Mouse (Mus musculus) gastrocnemius, postnatal 36 days (tissue): Measurements from ENCODE around the gene Tmem144. TPM values are rescaled to one million over a fixed set of nuclear protein-coding genes. Genes with fewer than 3 reads are reported as not detected.
"Not testable (repeated sequence)": the region's sequence is repeated elsewhere in the genome, so short reads cannot be mapped to it uniquely, and the experiment has no call there.

Source experiments
- DNase-seq, 2 experiments: peaks; one replicate each; pipeline ENCODE4 v3.0.0; 2022
- intact Hi-C: fragments of 180-260 bp; cut with DNase I; formaldehyde crosslinking; loops from one replicate; pipeline ENCODE4 v1.15.1; 2025
- total RNA-seq, 2 experiments: library from RNA; stranded (reverse); gene quantifications; 2 replicates each; pipeline ENCODE4 v1.2.3; 2021

Tmem144 gene
- total RNA-seq, 2 experiments from 2014 or later, result 1.3 TPM

DNA sequence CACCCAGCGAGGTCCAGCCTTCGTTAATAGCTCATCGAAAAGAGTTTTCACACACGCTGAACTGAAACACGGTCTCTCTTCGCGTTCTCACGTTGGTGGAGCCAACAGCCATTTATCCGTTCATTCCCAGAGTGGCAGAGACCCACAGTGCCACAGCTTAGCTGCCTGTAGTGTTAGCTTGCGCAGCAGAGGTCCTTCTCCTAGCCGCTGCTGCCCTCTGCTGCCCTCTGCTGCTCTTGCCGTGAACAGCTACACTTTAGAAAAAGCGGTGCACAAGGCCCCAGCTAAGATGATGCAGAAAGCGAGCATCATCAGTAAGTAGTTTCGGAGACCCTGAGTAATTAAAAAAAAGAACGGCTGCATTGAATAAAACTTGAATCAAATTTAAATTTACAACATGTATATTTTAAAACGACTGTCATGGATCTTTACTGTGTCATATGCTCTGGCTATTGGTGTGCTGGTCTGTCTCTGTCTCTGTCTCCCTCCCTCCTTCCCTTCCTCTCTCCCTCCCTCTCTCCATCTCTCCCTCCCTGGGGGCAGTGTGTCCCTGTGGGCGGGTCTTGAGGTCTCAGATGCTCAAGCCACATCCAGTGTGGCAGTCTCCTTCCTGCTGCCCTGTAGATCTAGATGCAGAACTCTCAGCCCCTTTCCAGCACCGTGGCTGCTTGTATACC is 38.6 kb downstream of the Tmem144 start:
- intact Hi-C loops, result no loop called here
- DNase-seq, result peak; percentile 50 to 56

DNA sequence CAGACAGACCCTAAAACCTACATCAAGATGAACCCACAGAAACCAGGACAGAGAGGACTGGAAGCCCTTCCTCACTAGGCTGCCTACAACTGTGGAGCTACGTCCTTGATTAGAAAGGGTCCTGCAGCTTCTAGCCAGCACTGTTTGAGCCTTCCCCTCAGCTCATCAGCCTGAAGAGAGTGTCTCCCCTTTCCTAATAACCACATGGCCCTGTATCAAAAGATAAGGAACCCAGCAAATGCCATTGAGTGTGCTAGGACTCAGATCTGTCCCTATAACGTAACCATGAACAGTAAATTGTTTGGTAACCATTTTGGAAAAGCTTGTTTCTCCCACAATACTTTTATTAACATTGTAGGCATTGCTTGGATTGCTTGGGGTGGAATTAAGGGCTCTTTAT is 40.5 kb downstream of the Tmem144 start:
- intact Hi-C loops, result no loop called here
- DNase-seq, result no peak

DNA sequence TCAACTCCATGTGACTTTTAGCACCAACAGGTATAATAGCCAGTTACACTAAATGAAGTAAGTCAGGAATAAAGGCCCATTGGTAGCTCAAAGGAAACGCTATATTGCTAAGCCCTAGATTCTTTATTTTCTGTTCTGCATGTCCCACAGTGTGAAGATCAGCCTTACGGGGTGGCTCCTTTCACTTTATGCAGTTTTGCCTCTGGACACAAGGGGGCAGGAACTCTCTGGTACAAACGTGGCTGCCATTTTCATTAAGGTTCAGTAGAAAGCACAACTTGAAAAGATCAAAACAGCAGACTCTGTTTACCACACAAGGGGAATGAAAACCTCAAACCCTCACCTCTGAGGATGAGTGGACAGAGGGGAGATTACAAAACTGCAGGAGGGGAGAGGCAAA is 40.9 kb downstream of the Tmem144 start:
- intact Hi-C loops, result no loop called here
- DNase-seq, result no peak

DNA sequence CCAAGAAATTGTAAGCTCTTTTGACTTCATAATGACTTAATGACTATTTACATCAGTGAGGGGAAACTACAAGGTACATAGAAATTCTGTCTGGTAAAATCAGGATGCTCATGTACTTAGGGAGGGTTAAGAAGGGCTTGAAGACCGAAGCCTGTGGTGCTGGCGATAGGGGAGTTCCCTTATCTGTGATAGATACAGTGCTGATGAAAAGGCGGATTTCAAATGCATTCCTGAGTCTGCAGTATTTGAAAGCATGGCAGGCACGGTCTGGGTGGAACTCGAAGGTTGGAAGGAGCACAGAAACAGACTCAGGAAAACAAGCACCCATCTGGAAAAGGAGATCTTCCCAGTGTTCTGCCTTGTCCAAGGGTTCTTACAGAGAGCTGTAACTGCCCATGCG is 42.0 kb downstream of the Tmem144 start:
- intact Hi-C loops, result no loop called here
- DNase-seq, result no peak

GRCm38 (mm10) chr3:79809180-79809567 is 43.4 kb downstream of the Tmem144 start:
- peak in 1 of 2 experiments; percentile 42 for DNase-seq

DNA sequence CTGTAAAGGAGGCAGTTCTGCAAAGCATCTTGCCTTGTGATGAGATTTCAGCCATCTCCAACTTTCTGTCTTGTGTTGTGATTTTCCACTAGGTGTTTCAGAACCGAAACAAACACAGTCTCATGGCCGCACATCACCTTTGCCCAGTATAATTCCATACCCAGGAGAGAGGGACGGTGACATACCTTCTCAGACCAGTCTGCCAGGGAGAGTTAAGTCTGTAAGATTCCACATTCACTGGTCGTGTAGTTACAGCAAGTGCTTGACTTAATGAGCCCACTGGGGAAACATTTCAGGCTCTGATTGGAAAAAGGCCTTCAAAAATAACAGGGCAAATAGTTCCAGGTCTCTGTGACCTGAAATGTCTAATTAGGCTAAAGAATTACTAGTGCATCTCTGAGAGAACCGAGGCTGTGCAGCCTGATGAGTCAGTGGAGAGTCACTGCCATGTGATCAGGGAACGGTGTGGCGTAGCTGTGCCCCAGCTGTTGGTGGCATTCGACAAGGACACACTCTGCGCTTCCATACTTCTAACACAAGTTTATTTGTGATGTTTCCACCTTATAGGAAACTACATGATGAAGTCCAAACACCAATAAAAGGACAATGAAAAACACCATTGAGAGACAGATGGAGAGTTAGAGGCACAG is 43.9 kb downstream of the Tmem144 start:
- intact Hi-C loops, result loop anchor here (1.0 to 10.0 kb wide), 2 partner anchors 64 to 135 kb away; no protein-coding TSS in a partner anchor

More at GRCm38 (mm10) chr3:79809180-79809567, 43.4 kb downstream of the Tmem144 start:
- intact Hi-C loops, result loop anchor here (1.0 to 10.0 kb wide), 2 partner anchors 64 to 136 kb away; no protein-coding TSS in a partner anchor

DNA sequence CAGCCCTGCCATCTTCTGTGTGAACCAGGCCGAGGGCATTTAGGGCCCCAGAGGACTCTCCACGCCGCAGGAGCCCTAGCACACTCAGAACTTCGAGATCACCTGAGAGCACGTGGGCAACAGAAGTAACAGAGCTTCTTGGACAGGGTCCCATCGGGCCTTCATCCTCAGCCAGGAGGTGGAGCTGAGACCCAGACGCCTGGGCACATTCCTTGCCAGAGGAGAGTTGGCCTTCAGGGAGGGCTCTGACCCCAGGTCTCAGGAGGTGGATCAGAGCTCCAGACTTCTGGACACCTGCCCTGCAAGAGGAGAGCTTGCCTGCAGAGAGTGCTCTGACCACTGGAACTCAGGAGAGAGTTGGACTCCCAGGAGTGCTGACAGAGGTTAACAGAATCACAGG is 51.8 kb downstream of the Tmem144 start:
- intact Hi-C loops, result loop anchor here (10.0 kb wide), 1 partner anchor 56 kb away; no protein-coding TSS in a partner anchor
- DNase-seq, result not testable (repeated sequence)

More for the DNA sequence above, 43.9 kb downstream of the Tmem144 start:
- no peak for DNase-seq

GRCm38 (mm10) chr3:79792307-79792706 is 60.3 kb downstream of the Tmem144 start:
- intact Hi-C loops, result no loop called here
- DNase-seq, result peak in 1 of 2 experiments; percentile 20

DNA sequence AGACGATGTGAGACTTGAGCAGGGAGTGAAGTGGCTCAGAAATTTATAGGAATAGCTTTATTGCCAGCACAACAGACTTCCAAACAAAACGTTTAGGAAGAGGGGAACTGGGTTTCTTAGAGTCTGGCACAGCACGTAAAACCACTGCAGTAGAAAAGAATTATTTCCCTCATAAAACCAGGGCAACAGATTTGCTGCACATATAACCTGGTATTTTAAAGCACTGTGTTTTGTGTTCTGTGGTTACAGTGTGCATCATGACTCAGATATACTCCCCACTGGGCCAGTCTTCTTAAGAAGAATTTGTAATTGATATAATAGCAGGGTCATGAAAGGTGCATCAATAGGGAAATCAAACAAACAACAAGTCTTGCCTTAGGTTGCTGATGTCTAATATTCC is 62.2 kb downstream of the Tmem144 start:
- intact Hi-C loops, result no loop called here
- no peak for DNase-seq

DNA sequence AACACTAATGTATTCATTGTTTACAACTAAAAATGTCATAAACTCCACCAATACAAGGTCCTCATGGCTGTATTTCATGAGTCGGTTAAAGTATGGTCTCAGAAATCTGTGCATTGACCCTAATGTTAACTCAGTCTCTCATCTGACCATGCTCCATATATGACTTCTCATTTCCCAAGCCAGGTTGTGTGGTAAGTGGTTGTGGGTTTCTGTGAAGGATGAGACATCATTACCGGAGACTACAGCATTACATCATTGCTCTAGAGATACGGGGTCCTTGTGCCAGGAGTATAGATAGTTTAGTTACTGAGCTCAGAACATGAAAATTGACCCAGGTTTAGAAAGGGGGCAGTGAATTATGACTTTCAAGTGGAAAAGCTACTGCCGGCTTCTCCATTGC is 63.0 kb downstream of the Tmem144 start:
- no peak for DNase-seq
- intact Hi-C loops, result no loop called here

- intact Hi-C loops, result no loop called here
- no peak for DNase-seq
These were observed 63.6 kb downstream of the Tmem144 start for GRCm38 (mm10) chr3:79788959-79789358.

- intact Hi-C loops, result no loop called here
- no peak for DNase-seq
These were observed 68.2 kb downstream of the Tmem144 start for GRCm38 (mm10) chr3:79784362-79784736.

GRCm38 (mm10) chr3:79783630-79784361 is 68.8 kb downstream of the Tmem144 start:
- no peak for DNase-seq
- intact Hi-C loops, result no loop called here

DNA sequence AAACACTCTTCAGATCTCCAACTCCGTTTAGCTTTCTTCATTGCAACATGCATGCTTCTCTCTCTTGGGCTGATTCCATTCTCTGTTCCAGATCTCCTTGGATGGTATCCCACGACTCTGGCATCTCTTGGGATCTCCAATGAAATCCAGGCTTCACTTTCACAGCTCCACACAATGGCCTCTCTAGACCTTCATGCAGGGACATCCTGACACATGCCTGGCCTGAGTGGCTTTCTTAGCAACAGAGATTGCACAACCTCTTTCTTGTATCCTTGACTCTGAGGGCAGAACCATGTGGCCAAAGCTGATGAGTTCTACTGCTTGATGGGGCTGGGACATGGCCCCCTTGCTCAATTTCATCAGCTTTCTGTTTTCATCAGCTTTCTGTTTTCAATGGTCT is 79.9 kb downstream of the Tmem144 start:
- DNase-seq, result no peak
- intact Hi-C loops, result no loop called here

Other genes with a start within 250 kb of the Tmem144 start
- gene 4930579G24Rik, start 223.7 kb downstream of the Tmem144 start, total RNA-seq, result 1 to 10 TPM; 1.3 to 1.4 TPM
- gene Etfdh, start 223.3 kb downstream of the Tmem144 start, total RNA-seq, result 100 to 1,000 TPM; 102 to 123 TPM
- gene Rxfp1, start 114.9 kb downstream of the Tmem144 start, total RNA-seq, result not detected
- gene Fam198b, start 31.8 kb upstream of the Tmem144 start, total RNA-seq, result 1 to 10 TPM; 7.6 to 8.4 TPM